Mouse (Mus musculus) bone marrow, adult 2 months (tissue): ENCODE data around the gene Hivep3.

Experiments
- CTCF ChIP-seq: fragments of 200-500 bp; IDR thresholded peaks from 2 replicates; pipeline ENCODE4 v1.5.1; 2011; ENCODE audit warnings: low read length, control low read depth; ENCODE audit not compliant: control insufficient read depth, insufficient read depth
- POLR2A ChIP-seq: fragments of 200-500 bp; IDR thresholded peaks from 2 replicates; pipeline ENCODE4 v1.6.1; 2011; ENCODE audit warnings: low read depth, mild to moderate bottlenecking, control low read depth, low read length, borderline replicate concordance; ENCODE audit not compliant: control insufficient read depth

DNA sequence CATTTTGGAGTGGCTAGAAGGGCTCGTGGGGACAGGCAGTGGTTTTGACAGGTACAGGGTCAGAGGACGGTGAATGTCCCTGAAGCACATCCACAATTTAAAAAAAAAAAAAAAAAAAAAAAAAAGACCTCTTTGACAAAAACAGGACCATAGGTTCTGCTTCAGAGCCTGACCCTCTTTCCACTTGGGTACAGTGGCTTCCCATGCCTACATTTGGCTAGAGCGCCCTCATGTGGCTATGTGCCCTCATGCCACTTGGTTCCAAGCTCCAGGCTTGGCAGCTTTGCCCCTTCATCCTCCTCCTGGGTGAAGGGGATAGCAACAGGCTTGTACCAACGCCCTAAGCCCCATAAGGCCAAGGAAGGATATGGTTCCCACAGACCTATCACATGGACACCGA lies 371.0 kb downstream of the Hivep3 start:
- TF ChIP-seq POLR2A, result no peak
- TF ChIP-seq CTCF, result peak; percentile 82
